Mouse (Mus musculus): ENCODE data around the gene Pknox1.

DNA sequence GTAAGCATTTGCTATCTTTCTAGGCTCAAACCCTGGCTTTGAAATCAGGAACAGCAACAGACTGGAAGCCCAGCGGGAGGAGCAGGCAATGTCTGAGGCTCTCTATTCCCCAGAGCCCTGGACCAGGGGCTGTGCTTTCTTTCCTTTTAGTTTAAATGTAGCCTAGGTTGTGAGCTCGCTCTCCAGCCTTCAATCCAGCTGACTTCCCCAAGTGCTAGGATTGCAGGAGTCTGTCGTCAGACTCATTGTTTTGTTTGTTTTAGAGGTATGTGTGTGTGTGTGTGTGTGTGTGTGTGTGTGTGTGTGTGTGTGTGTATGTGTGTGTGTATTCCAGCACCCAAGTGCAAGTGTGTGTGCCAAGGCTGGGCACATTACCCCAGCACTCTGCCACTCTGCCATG is 24.4 kb upstream of the Pknox1 start:
- TF ChIP-seq MAX (IDR thresholded peaks at IDR 0.05; ENCODE audit: low read depth) = no peak
- no peak for TF ChIP-seq E2F4 (IDR thresholded peaks at IDR 0.05; ENCODE audit: insufficient read depth)
- TF ChIP-seq POLR2AphosphoS2 (IDR thresholded peaks at IDR 0.05; ENCODE audit: insufficient read length, low read depth) = no peak
- TF ChIP-seq USF1 (IDR thresholded peaks at IDR 0.05; ENCODE audit: low read depth) = no peak

Data from myocyte (in vitro differentiated cells).